Mouse (Mus musculus): Measurements from ENCODE around the gene Nr2f1. TPM values are rescaled to one million over a fixed set of nuclear protein-coding genes. Genes with fewer than 3 reads are reported as not detected.

Nr2f1 gene
- polyA plus RNA-seq, 2 experiments, result 1.6 to 16.6 TPM

- H3K4me1 ChIP-seq (ENCODE audit: control insufficient read depth, insufficient read depth, low read length), result peaks cover 13% of the 10 kb centered on the region; the same call in 1 of the 2 replicates
- H3K27ac ChIP-seq (replicated peaks; ENCODE audit: low read depth, low read length), result peak overlapping the region; percentile 58; the same call in 1 of the 2 replicates
- H3K27me3 ChIP-seq (ENCODE audit: control insufficient read depth, insufficient read depth, low read length), result peaks cover 72% of the 10 kb centered on the region
- H3K4me3 ChIP-seq (replicated peaks; ENCODE audit: low read length), result peak overlapping the region; percentile 60
- no peak for TF ChIP-seq POLR2A (IDR thresholded peaks at IDR 0.05; ENCODE audit: borderline replicate concordance, extremely low read depth, insufficient read depth, insufficient read length)
- DNase-seq (ENCODE audit: low spot score), result no peak
- peak overlapping the region; percentile 68 for H3K9ac ChIP-seq (ENCODE audit: low read depth, low read length, severe bottlenecking)
- peak; percentile 49 for ATAC-seq (ENCODE audit: low FRiP score, low read depth)
- H3K4me2 ChIP-seq (replicated peaks; ENCODE audit: low read depth, low read length, severe bottlenecking), result peak overlapping the region; percentile 91
- no peaks in the 10 kb centered on the region for H3K9me3 ChIP-seq (ENCODE audit: control insufficient read depth, low read length)
- 2% methylated on average over 44 of the region's 92 CpGs for WGBS
- no peaks in the 10 kb centered on the region for H3K36me3 ChIP-seq (ENCODE audit: control insufficient read depth, insufficient read depth, low read length)
Measured at GRCm38 (mm10) chr13:78198871-78199641, 501 bp downstream of the Nr2f1 start.

- DNase-seq (ENCODE audit: low spot score) (no peak), ATAC-seq (ENCODE audit: low FRiP score, low read depth) (0 out of 2 replicates have a peak, but pooled peaks have one; percentile 7)
- Histone ChIP-seq H3K27me3 (ENCODE audit: control insufficient read depth, insufficient read depth, low read length) (peaks cover 74% of the 10 kb centered on the region), H3K27ac (replicated peaks; ENCODE audit: low read depth, low read length) (0 out of 2 replicates have a peak overlapping the region, but pooled peaks have one; percentile 58), H3K9me3 (ENCODE audit: control insufficient read depth, low read length) (no peaks in the 10 kb centered on the region), H3K4me1 (ENCODE audit: control insufficient read depth, insufficient read depth, low read length) (peaks cover 13% of the 10 kb centered on the region; the same call in 1 of the 2 replicates), H3K4me2 (replicated peaks; ENCODE audit: low read depth, low read length, severe bottlenecking) (peak overlapping the region; percentile 91), H3K4me3 (replicated peaks; ENCODE audit: low read length) (peak overlapping the region; percentile 60), H3K9ac (ENCODE audit: low read depth, low read length, severe bottlenecking) (peak overlapping the region; percentile 68), H3K36me3 (ENCODE audit: control insufficient read depth, insufficient read depth, low read length) (no peaks in the 10 kb centered on the region)
- under 1% methylated on average over 17 of the region's 63 CpGs for WGBS
- no peak for TF ChIP-seq POLR2A (IDR thresholded peaks at IDR 0.05; ENCODE audit: borderline replicate concordance, extremely low read depth, insufficient read depth, insufficient read length)
Measured at GRCm38 (mm10) chr13:78198391-78198870, 1.1 kb downstream of the Nr2f1 start.

DNA sequence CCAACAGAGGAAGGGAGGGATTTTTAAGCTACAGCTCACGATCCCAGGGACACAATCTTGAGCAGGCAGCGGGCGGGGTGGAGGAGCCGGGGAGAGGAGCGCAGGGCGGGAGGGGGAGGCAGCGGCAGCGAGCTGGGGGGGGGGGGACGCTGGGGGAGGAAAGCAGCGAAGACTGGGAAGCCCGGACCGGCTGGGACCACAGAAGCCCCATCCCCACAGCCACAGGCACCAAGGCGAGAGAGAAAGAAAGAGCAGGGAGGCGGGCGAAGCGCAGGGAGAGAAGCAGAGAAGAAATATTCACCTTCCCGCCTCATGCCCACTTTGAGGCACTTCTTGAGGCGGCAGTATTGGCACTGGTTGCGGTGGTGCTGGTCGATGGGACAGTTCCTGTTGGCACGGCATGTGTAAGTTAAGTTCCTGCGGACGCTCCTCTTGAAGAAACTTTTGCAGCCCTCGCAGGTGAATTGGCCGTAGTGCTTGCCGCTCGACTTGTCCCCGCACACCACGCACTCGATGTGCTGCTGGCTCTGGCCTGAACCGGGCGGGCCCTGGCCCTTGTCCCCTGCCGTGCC lies 1.7 kb downstream of the Nr2f1 start:
- Histone ChIP-seq H3K9me3 (ENCODE audit: control insufficient read depth, low read length) (no peaks in the 10 kb centered on the region), H3K36me3 (ENCODE audit: control insufficient read depth, insufficient read depth, low read length) (no peaks in the 10 kb centered on the region), H3K4me1 (ENCODE audit: control insufficient read depth, insufficient read depth, low read length) (peaks cover 13% of the 10 kb centered on the region; the same call in 1 of the 2 replicates), H3K4me2 (replicated peaks; ENCODE audit: low read depth, low read length, severe bottlenecking) (peak overlapping the region; percentile 91), H3K4me3 (replicated peaks; ENCODE audit: low read length) (peak overlapping the region; percentile 60), H3K9ac (ENCODE audit: low read depth, low read length, severe bottlenecking) (peak overlapping the region; percentile 68), H3K27me3 (ENCODE audit: control insufficient read depth, insufficient read depth, low read length) (peaks cover 74% of the 10 kb centered on the region), H3K27ac (replicated peaks; ENCODE audit: low read depth, low read length) (0 out of 2 replicates have a peak overlapping the region, but pooled peaks have one; percentile 58)
- ATAC-seq (ENCODE audit: low FRiP score, low read depth), result 0 out of 2 replicates have a peak, but pooled peaks have one; percentile 10
- DNase-seq (ENCODE audit: low spot score), result no peak
- WGBS, result under 1% methylated on average over 29 of the region's 33 CpGs
- no peak for TF ChIP-seq POLR2A (IDR thresholded peaks at IDR 0.05; ENCODE audit: borderline replicate concordance, extremely low read depth, insufficient read depth, insufficient read length)

GRCm38 (mm10) chr13:78197286-78197818 lies 2.2 kb downstream of the Nr2f1 start:
- H3K4me3 ChIP-seq (replicated peaks; ENCODE audit: low read length), result peak overlapping the region; percentile 60
- WGBS, result under 1% methylated on average over 9 of the region's 9 CpGs
- H3K4me2 ChIP-seq (replicated peaks; ENCODE audit: low read depth, low read length, severe bottlenecking), result peak overlapping the region; percentile 91
- H3K36me3 ChIP-seq (ENCODE audit: control insufficient read depth, insufficient read depth, low read length), result no peaks in the 10 kb centered on the region
- ATAC-seq (ENCODE audit: low FRiP score, low read depth) (no peak), DNase-seq (ENCODE audit: low spot score) (no peak)
- peaks cover 10% of the 10 kb centered on the region; the same call in 1 of the 2 replicates for H3K4me1 ChIP-seq (ENCODE audit: control insufficient read depth, insufficient read depth, low read length)
- peaks cover 75% of the 10 kb centered on the region for H3K27me3 ChIP-seq (ENCODE audit: control insufficient read depth, insufficient read depth, low read length)
- H3K9ac ChIP-seq (ENCODE audit: low read depth, low read length, severe bottlenecking), result peak overlapping the region; percentile 68
- TF ChIP-seq POLR2A (IDR thresholded peaks at IDR 0.05; ENCODE audit: borderline replicate concordance, extremely low read depth, insufficient read depth, insufficient read length), result no peak
- H3K27ac ChIP-seq (replicated peaks; ENCODE audit: low read depth, low read length), result no peak overlapping the region
- H3K9me3 ChIP-seq (ENCODE audit: control insufficient read depth, low read length), result no peaks in the 10 kb centered on the region

DNA sequence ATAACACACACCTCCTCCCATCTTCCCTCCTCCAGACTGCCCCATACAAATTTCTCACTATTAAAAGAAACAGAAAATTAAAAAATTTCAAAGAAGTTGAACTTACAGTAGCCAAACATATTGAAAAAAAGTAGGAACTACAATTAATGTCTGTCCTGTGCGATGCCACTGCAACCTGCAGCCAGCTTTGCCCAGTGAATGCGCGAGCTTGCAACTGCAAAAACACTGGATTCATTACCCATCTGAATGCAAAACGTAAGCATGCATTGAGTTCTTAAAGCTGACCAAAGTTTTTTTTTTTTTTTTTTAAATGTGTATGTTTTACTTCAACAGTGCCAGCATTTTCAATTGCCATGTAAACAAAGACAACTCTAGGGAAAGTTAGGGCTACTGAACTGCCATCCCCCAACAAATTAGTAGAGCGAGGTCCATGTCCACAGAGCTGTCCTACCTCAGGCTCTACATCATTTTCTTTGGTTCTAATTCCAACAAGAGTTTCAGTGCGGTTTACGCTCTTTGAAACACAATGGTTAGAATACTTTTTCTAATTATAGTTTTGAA lies 3.2 kb downstream of the Nr2f1 start:
- Histone ChIP-seq H3K9me3 (ENCODE audit: control insufficient read depth, low read length) (no peaks in the 10 kb centered on the region), H3K36me3 (ENCODE audit: control insufficient read depth, insufficient read depth, low read length) (no peaks in the 10 kb centered on the region), H3K27me3 (ENCODE audit: control insufficient read depth, insufficient read depth, low read length) (peaks cover 79% of the 10 kb centered on the region), H3K9ac (ENCODE audit: low read depth, low read length, severe bottlenecking) (no peak overlapping the region), H3K27ac (replicated peaks; ENCODE audit: low read depth, low read length) (no peak overlapping the region), H3K4me2 (replicated peaks; ENCODE audit: low read depth, low read length, severe bottlenecking) (no peak overlapping the region), H3K4me1 (ENCODE audit: control insufficient read depth, insufficient read depth, low read length) (peaks cover 7% of the 10 kb centered on the region; the same call in 1 of the 2 replicates), H3K4me3 (replicated peaks; ENCODE audit: low read length) (no peak overlapping the region)
- 23% methylated on average over 7 of the region's 7 CpGs for WGBS
- no peak for TF ChIP-seq POLR2A (IDR thresholded peaks at IDR 0.05; ENCODE audit: borderline replicate concordance, extremely low read depth, insufficient read depth, insufficient read length)
- ATAC-seq (ENCODE audit: low FRiP score, low read depth) (no peak), DNase-seq (ENCODE audit: low spot score) (no peak)
